Mouse (Mus musculus) forebrain, postnatal 0 days (tissue): Measurements from ENCODE around the gene Gm11084. TPM values are rescaled to one million over a fixed set of nuclear protein-coding genes. Genes with fewer than 3 reads are reported as not detected.
A peak's percentile ranks its signal among the peaks of the same experiment; 100 is the strongest.
"Not testable (repeated sequence)": the region's sequence is repeated elsewhere in the genome, so short reads cannot be mapped to it uniquely, and the experiment has no call there.

ENCODE experiments used
- ATAC-seq: fragments of 200-750 bp; cut with Nextera tagmentation; 2 replicates; pipeline ENCODE4 v1.8.0; 2017; ENCODE audit warnings: mild to moderate bottlenecking, moderate library complexity
- DNase-seq: peaks from one replicate; pipeline ENCODE4 v3.0.0-alpha.2; 2015
- H3K27ac ChIP-seq: fragments of 300-500 bp; sonication (generic); 2 replicates; pipeline ENCODE4 v1.5.1; 2014; ENCODE audit warnings: low read depth, mild to moderate bottlenecking, antibody characterized with exemption, low read length, moderate library complexity, mixed read lengths
- H3K27me3 ChIP-seq: fragments of 300-500 bp; sonication (generic); 2 replicates; pipeline ENCODE4 v1.6.1; 2014; ENCODE audit warnings: mild to moderate bottlenecking, low read length, mixed read lengths; ENCODE audit not compliant: insufficient read depth
- H3K36me3 ChIP-seq: fragments of 300-500 bp; sonication (generic); 2 replicates; pipeline ENCODE4 v1.6.1; 2014; ENCODE audit warnings: mild to moderate bottlenecking, moderate library complexity; ENCODE audit not compliant: insufficient read depth
- H3K4me1 ChIP-seq: fragments of 300-500 bp; sonication (generic); 2 replicates; pipeline ENCODE4 v1.6.1; 2014; ENCODE audit warnings: antibody characterized with exemption; ENCODE audit not compliant: insufficient read depth
- H3K4me2 ChIP-seq: fragments of 300-500 bp; sonication (generic); 2 replicates; pipeline ENCODE4 v1.6.1; 2014; ENCODE audit warnings: low read depth, mild to moderate bottlenecking, moderate library complexity
- H3K4me3 ChIP-seq: fragments of 300-500 bp; sonication (generic); 2 replicates; pipeline ENCODE4 v1.5.1; 2014; ENCODE audit warnings: low read depth, low read length, mixed read lengths
- H3K9ac ChIP-seq: fragments of 300-500 bp; sonication (generic); 2 replicates; pipeline ENCODE4 v1.6.1; 2014; ENCODE audit warnings: mild to moderate bottlenecking
- H3K9me3 ChIP-seq: fragments of 300-500 bp; sonication (generic); 2 replicates; pipeline ENCODE4 v1.6.1; 2016; ENCODE audit warnings: low read length
- CTCF ChIP-seq: sonication (generic); IDR thresholded peaks from 2 replicates; pipeline ENCODE4 v1.5.1; 2016; ENCODE audit warnings: antibody characterized with exemption, control low read depth, low read depth
- WGBS: fragments of 180-500 bp; shearing (Covaris S2); extraction: QIAGEN DNeasy Blood & Tissue Kit; methylation state at CpG from one replicate; pipeline ENCODE4 v1.1.7; 2014; 5-methylcytosine and 5-hydroxymethylcytosine counted together
- polyA plus RNA-seq: library from polyadenylated mRNA; unstranded; fragments of >200 nt; fragmentation: Nextera tagmentation; extraction: Ambion mirVana; gene quantifications from 2 replicates; pipeline ENCODE4 v1.2.1, GENCODE M21; 2015
- total RNA-seq: library from RNA; depleted of rRNA; stranded (reverse); fragments of >200 nt; gene quantifications from 2 replicates; pipeline ENCODE4 v1.2.3, GENCODE M21; 2014

Gene Gm11084
- total and polyA plus RNA-seq, 2 experiments from 2014 or later = not detected

DNA sequence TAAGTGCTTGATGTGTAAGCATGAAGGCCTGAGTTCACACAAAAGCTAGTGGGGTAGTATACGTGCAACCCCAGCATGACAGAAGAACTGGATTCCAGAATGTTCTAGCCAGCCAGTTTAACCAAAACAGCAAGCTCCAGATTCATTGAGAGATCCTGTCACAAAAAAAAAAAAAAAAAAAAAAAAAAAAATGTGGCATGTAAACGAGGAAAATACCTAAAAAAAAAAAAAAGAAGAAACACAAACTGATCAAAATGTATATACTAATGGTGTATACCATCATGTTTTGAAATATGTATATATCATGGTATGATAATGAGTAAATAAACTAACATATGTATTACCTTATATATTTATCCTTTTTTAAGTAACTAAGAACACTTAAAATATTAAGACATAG is 7.6 kb upstream of the Gm11084 start:
- Histone ChIP-seq H3K36me3 (no peaks in the 10 kb centered on the region), H3K4me3 (no peak overlapping the region), H3K9me3 (no peaks in the 10 kb centered on the region), H3K27ac (no peak overlapping the region), H3K9ac (no peak overlapping the region), H3K4me2 (no peak overlapping the region), H3K4me1 (no peaks in the 10 kb centered on the region), H3K27me3 (no peaks in the 10 kb centered on the region)
- DNase-seq (no peak), ATAC-seq (no peak)
- TF ChIP-seq CTCF = no peak
- WGBS = 80% methylated on average over 2 of the region's 2 CpGs

DNA sequence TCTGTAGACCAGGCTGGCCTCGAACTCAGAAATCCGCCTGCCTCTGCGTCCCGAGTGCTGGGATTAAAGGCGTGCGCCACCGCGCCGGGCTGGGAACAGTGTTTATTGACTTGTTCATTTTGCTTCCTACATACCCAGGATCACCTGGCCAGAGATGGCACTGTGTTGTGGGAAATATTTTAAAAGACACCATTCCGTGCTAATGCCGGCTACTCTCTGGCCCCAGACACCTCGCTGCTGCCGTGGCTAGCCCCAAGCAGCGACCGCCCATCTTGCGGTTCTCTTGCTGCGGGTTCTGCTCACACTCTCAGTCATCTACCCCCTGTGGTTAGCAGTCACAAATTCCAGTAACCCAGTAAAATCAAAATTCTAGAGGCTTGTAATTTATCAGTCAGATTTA is 6.0 kb upstream of the Gm11084 start:
- Histone ChIP-seq H3K36me3 (no peaks in the 10 kb centered on the region), H3K4me1 (no peaks in the 10 kb centered on the region), H3K4me2 (no peak overlapping the region), H3K9ac (no peak overlapping the region), H3K9me3 (no peaks in the 10 kb centered on the region), H3K4me3 (no peak overlapping the region), H3K27me3 (no peaks in the 10 kb centered on the region), H3K27ac (no peak overlapping the region)
- DNase-seq (no peak), ATAC-seq (no peak)
- no peak for TF ChIP-seq CTCF
- 96% methylated on average over 17 of the region's 17 CpGs for WGBS

DNA sequence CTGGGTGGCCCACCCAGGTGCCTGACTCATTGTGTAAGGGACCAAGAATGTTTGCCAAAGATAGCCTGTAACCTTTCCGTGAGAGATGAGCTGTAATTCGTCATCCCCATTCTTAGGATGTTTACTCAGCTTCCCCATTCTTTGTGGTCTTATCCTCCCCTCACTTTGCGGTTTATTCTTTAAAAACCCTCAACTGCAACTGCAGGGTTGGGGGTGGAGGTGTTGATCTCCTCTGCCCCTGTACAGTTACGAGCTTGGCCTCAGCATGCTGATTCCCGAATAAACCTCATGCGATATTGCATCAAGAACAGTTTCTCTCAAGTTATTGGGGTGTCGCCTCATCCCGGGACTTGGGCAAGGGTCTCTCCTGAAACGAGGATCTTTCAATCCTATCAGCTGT is 2.4 kb upstream of the Gm11084 start:
- WGBS = 92% methylated on average over 9 of the region's 9 CpGs
- not testable (repeated sequence) for H3K9me3 ChIP-seq, H3K4me1 ChIP-seq, DNase-seq, H3K36me3 ChIP-seq, ATAC-seq, H3K4me2 ChIP-seq, H3K4me3 ChIP-seq, H3K9ac ChIP-seq, H3K27ac ChIP-seq, H3K27me3 ChIP-seq

DNA sequence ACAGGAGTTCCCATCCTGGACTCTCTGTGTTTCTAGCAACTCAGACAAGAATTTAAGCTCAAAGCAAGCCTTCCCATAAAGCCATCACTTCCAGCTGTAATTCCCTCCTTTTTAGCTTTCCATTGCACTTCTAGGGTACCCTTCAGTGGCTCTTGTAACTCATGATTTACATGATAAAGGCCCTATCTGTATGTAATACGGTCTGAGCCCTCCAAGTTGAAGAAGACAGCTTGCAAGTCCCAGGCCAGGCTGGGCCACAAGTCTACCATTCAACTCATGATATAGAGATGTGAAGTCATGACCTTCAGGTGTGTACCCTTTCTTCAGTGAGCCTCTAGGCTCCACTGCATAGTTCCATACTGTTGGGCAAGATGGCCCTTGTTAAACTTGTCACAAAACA is 1.0 kb downstream of the Gm11084 start:
- Histone ChIP-seq H3K4me1 (0 out of 2 replicates have a peak, but pooled peaks cover 6% of the 10 kb centered on the region), H3K27ac (no peak overlapping the region), H3K9me3 (no peaks in the 10 kb centered on the region), H3K36me3 (no peaks in the 10 kb centered on the region), H3K4me3 (no peak overlapping the region), H3K4me2 (no peak overlapping the region), H3K9ac (no peak overlapping the region), H3K27me3 (no peaks in the 10 kb centered on the region)
- ATAC-seq = no peak
- no peak for TF ChIP-seq CTCF
- 28% methylated on average over 1 of the region's 1 CpGs for WGBS
- no peak for DNase-seq

DNA sequence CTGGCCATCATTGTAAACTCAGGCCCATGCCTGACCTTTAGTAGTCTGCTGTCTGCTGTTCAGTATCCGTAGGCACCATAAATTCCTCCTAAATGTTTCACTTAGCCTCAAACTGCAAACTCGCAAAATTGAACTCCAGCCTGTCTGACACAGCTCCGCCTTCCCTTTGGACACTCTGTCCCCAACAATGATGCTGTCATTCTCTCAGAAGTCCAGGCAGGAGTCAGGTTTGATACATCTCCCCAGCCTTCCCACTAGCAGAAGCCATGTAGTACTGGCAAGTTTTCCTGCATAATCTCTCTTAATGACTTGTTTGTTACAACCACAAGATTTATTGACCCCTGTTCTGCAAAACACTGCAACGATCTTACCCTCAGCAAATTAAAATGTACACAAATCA is 1.7 kb downstream of the Gm11084 start:
- DNase-seq (no peak), ATAC-seq (no peak)
- Histone ChIP-seq H3K9me3 (no peaks in the 10 kb centered on the region), H3K4me2 (no peak overlapping the region), H3K4me1 (0 out of 2 replicates have a peak, but pooled peaks cover 6% of the 10 kb centered on the region), H3K27me3 (no peaks in the 10 kb centered on the region), H3K27ac (no peak overlapping the region), H3K9ac (no peak overlapping the region), H3K36me3 (no peaks in the 10 kb centered on the region), H3K4me3 (no peak overlapping the region)
- 73% methylated on average over 4 of the region's 4 CpGs for WGBS
- no peak for TF ChIP-seq CTCF

DNA sequence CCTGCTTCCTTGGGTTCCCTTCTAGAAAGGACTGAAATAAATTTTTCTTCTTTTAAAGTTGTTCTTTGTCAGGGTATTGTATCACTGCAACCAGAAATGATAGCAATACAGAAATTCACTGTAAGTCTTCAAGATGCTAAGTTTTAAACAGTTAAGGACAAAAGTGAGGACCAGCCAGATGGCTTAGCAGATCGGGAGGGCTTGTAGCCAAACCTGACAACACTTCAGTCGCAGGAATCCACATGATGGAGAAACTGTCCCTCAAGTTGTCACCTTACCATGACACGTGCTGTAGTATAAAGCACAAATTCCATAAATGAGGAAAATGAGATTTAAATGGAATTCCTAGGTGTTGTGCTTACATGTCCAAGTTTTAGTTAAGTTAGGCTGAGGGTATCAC is 3.3 kb downstream of the Gm11084 start:
- Histone ChIP-seq H3K9ac (no peak overlapping the region), H3K4me3 (no peak overlapping the region), H3K4me1 (0 out of 2 replicates have a peak, but pooled peaks cover 6% of the 10 kb centered on the region), H3K27ac (no peak overlapping the region), H3K27me3 (no peaks in the 10 kb centered on the region), H3K36me3 (no peaks in the 10 kb centered on the region), H3K4me2 (no peak overlapping the region), H3K9me3 (no peaks in the 10 kb centered on the region)
- ATAC-seq (no peak), DNase-seq (peak; percentile 66)
- TF ChIP-seq CTCF = no peak
- 66% methylated on average over 3 of the region's 3 CpGs for WGBS

DNA sequence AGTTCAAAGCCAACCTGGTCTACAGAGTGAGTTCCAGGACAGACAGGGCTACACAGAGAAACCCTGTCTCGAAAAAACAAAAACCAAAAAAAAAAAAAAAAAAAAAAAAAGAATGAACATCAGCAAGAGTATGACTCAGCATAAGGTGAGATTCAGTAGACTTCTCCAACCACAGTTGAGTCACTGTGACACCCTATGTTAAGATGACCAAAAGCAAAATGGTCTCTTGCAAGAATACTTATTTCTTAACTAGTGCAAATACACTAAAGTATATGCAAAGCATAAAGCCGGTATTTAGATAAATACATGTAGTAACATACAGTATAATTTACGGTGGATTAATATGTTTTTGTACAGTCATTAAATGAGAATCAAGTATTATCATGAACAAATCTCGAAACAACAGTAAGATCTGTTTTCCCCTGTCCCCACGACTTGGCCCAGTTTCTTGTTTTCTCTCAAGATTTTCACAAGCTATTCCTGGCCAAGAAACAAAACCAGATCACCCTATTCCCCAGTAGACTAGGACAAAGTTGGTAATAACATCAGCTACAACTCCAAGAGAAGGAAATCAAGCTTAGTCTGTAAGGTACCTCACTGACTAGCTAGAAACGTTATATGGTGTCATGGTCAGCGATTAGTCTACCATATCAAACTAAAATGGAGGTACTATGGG is 4.3 kb downstream of the Gm11084 start:
- H3K27me3 ChIP-seq = no peaks in the 10 kb centered on the region
- H3K36me3 ChIP-seq = no peaks in the 10 kb centered on the region
- ATAC-seq = no peak
- DNase-seq = no peak
- no peak overlapping the region for H3K9ac ChIP-seq
- no peak overlapping the region for H3K27ac ChIP-seq
- H3K4me3 ChIP-seq = no peak overlapping the region
- H3K4me2 ChIP-seq = no peak overlapping the region
- 88% methylated on average over 7 of the region's 7 CpGs for WGBS
- no peaks in the 10 kb centered on the region for H3K9me3 ChIP-seq
- H3K4me1 ChIP-seq = 0 out of 2 replicates have a peak, but pooled peaks cover 6% of the 10 kb centered on the region
- TF ChIP-seq CTCF = no peak
